Mouse (Mus musculus): ENCODE measurements around the gene Cdc34. TPM values are rescaled to one million over a fixed set of nuclear protein-coding genes. Genes with fewer than 3 reads are reported as not detected.

The Cdc34 gene
- total RNA-seq (2021): 10 to 100 TPM; 80.7 to 84.8 TPM
- long read RNA-seq, experiment 1, transcript Cdc34-201 (5 exons, 1,266 nt): major isoform, 29 of 76 reads
- long read RNA-seq, experiment 1, partial matches to known transcripts: 36 of 76 reads
- long read RNA-seq, experiment 1, other reads (novel, unspliced or antisense): 3 of 76 reads
- long read RNA-seq, experiment 2, transcript Cdc34-201 (5 exons, 1,266 nt): major isoform, 14 of 39 reads
- long read RNA-seq, experiment 2, transcript Cdc34-205 (5 exons, 979 nt): minor isoform, 6 of 39 reads
- long read RNA-seq, experiment 2, partial matches to known transcripts: 18 of 39 reads
- long read RNA-seq, experiment 2, other reads (novel, unspliced or antisense): 0 of 39 reads

DNA sequence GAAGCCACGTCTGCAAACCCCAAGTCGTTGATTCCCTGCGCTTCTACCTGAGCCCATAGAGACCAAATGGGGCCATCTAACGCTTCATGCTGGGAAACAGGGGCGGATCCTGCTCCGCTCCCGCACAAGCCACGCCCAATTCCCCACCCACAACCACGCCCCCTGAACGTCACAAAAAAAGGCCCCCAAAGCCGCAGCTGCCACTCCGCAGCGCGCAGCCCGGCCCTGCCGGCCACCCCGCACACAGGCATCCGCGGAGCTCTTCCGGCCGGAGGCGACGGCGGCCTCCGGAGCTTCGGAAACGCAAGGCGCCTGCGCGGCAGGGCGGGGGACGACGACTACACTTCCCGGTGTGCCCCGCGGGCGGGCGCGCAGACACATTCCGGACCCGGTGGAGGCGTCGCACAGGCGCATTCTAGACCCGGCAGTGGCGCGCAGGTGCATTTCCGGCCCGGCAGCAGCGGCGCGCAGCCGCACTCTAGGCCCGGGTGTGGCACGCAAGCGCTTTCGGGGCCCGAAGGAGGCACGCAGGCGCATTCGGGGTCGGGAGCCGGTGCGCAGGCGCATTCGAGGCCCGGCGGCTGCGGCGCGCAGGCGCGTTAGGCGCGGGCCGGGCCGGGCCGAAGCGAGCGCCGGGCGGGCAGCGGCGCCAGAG lies at the start of gene Cdc34:
Cdc34 (plus strand) TSS at position 605 of the 655 bp plus-strand sequence.
- intact Hi-C loops (cut with DNase I): loop anchor here (1.0 kb wide), 1 partner anchor 12 kb away; the partner anchor contains the start of gene Tpgs1
- Histone ChIP-seq H3K4me3 (peak within 1 kb of the TSS; percentile 63), H3K27ac (peak within 1 kb of the TSS; percentile 85)
- TF ChIP-seq CTCF (IDR thresholded peaks at IDR 0.05): peak; percentile 41
- DNase-seq (ENCODE audit: extremely low spot score in 1 of 2, low spot score in 2 of 2): peak; percentile 99 to 100

DNA sequence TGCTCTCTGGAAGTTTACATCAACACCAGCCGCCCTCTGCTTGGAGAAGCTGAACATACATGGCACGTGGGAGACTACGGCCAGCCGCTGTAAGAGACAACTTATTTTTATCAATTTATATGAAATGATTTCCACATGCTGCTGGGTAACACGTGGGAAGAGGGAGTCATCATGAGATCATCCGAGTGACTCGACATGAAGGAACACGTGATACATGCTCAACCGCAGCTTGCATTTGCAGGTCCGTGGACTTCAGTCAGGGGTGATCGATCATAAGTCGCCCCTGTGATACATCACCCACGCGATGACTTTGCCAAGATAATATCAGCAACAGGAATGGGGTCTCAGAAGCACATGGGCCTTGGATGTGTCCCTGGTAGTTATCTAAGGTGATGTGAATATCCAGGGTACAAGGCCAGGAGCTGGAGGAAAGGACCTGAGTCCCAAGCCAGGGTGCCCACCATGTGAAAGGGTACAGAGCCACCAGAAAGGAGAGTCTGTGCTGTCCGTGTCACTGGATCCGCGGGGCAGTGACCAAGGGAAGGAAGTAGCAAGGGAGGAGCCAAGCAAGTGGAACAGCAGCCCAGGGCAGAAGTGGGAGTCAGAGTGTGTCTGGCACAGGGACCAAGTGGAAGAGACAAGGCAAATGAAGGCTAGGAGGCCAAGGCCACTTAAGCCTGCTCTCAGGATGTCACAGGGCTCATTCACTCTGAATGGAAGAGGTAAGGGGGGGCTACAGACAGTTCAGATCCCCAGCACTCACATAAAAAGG lies 48.8 kb upstream of the Cdc34 start:
- H3K27ac ChIP-seq: no peak overlapping the region; the same call in 1 of the 2 replicates
- DNase-seq (ENCODE audit: extremely low spot score in 1 of 2, low spot score in 2 of 2): no peak

DNA sequence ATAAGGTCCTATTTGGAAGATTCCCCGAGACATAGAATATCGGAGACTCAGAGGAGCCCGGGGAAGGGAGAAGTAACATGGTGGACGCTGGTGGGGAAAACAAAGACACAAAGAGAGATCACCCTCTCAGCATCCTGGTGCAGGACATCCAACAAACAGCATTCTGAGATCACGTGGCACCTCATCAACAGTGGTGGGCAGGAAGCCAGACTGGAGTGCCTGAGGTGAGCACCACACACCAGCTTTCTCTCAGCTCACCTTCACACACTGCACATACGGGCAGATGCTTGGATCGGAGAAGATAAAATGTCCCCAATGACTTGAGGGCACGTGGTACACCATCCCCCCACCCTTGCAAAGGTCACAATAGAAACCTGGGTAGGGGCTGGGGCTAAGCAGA lies 45.7 kb upstream of the Cdc34 start:
- intact Hi-C loops (cut with DNase I): no loop called here
- peak overlapping the region; percentile 97; the same call in 1 of the 2 replicates for H3K27ac ChIP-seq
- TF ChIP-seq CTCF (IDR thresholded peaks at IDR 0.05): no peak
- DNase-seq (ENCODE audit: extremely low spot score in 1 of 2, low spot score in 2 of 2): no peak
- peak overlapping the region; percentile 85 for H3K4me3 ChIP-seq

More for the DNA sequence above, 48.8 kb upstream of the Cdc34 start:
- no peak for TF ChIP-seq CTCF (IDR thresholded peaks at IDR 0.05)
- intact Hi-C loops (cut with DNase I): no loop called here
- H3K4me3 ChIP-seq: no peak overlapping the region

GRCm38 (mm10) chr10:79637128-79638110 lies 44.6 kb upstream of the Cdc34 start, which contains the start of gene Shc2:
Shc2 (minus strand) TSS chr10:79637918.
- intact Hi-C loops (cut with DNase I): loop anchor here (1.0 kb wide), 1 partner anchor 40 kb away; no protein-coding TSS in a partner anchor
- TF ChIP-seq CTCF (IDR thresholded peaks at IDR 0.05): no peak
- peak within 1 kb of the TSS; percentile 85 for H3K4me3 ChIP-seq
- H3K27ac ChIP-seq: peak within 1 kb of the TSS; percentile 97
- DNase-seq (ENCODE audit: extremely low spot score in 1 of 2, low spot score in 2 of 2): peak; percentile 84 to 87

DNA sequence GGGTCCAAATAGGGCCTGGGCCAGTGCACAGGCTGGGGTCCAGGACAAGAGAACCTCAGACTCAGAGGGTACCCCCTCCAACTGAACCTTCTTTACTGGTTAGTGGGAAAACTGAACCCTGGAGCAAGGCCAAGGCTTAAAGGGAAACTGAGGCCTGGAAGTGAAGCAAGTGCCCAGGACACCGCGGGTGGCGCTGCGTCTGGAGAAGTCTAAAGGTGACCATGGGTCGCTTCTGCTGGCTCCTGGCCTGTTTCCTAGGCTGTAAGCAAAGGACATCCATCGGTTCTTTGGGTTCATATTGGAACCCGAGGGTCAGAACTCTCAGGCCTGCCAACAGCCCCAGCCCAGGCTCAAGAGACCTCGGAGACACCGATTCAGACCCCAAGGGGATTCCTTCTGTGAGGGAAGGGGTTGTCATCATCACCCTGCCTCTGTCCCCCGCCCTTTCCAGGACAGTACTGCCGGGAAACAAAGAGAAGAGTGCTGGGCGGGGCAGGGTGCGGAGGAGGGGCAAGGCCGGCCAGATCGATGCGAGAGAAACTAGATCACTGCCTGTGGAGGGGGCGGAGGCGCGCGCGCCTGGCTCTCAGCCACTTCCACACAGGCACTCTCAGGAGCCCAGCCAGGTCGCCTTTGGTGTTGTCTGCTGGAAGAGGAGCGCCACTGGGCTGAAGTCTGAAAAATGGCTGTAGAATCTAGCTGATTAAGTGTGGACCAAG lies 43.4 kb upstream of the Cdc34 start:
- TF ChIP-seq CTCF (IDR thresholded peaks at IDR 0.05): no peak
- DNase-seq (ENCODE audit: extremely low spot score in 1 of 2, low spot score in 2 of 2): peak; percentile 71 to 72
- intact Hi-C loops (cut with DNase I): no loop called here
- Histone ChIP-seq H3K4me3 (peak overlapping the region; percentile 85), H3K27ac (peak overlapping the region; percentile 97)

DNA sequence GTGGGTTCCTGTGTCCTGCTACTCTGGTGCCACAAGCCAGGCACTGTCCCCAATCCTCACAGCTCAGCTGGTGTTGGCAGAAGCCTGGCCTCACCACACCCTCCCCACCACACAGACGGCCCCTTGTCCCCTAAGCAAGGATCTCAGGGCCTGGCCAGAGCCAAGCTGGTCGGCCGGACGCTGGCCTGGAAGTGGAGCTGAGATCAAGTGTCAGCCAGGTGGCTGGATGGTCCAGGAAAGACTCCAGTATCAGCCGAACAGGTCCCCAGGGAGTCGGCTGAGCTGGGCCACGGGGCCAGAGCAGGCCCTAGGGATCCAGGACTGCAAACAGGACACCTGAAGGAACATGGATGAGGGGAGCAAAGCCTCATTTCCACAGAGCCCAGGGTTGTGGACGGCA lies 36.3 kb upstream of the Cdc34 start, which contains the start of gene Odf3l2:
Odf3l2 (minus strand) TSS at position 28 of the 400 bp plus-strand sequence.
- no peak for TF ChIP-seq CTCF (IDR thresholded peaks at IDR 0.05)
- Histone ChIP-seq H3K4me3 (no peak within 1 kb of the TSS), H3K27ac (no peak within 1 kb of the TSS)
- DNase-seq (ENCODE audit: extremely low spot score in 1 of 2, low spot score in 2 of 2): no peak
- intact Hi-C loops (cut with DNase I): no loop called here

DNA sequence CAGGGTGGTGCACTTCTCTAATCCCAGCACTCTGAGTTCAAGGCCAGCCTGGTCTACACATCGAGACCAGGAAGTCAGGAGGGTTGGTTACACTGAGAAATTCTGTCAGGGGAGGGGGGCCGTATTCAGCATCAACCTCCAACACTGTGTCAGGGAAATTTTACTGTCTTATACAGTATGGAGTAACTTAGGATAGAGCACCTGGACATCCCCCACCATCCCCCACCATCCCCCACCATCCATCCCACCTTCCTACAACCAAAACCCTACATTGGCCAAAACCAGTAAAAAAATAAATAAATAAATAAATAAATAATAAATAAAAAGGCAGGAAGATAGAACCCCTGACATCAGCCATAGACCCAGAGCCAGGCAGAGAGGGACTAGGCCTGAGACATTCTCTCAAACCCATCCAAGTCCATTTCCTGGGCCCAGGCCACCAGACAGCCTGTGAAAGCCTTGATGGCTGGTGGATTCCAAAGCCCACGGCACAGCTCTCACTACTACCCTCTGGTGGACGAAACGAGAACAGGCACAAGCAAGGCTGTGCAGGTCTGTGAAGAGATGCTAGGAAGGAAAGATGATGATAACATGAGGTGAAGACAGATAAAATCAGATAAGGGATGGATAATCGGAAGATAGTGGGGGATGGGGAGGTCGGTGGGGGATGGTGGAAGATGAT lies 32.8 kb upstream of the Cdc34 start:
- DNase-seq (ENCODE audit: extremely low spot score in 1 of 2, low spot score in 2 of 2): peak; percentile 72 to 87
- intact Hi-C loops (cut with DNase I): loop anchor here (1.0 kb wide), 1 partner anchor 54 kb away; no protein-coding TSS in a partner anchor
- peak; percentile 90 for TF ChIP-seq CTCF (IDR thresholded peaks at IDR 0.05)
- Histone ChIP-seq H3K27ac (no peak overlapping the region), H3K4me3 (no peak overlapping the region)

GRCm38 (mm10) chr10:79652789-79653188 lies 29.2 kb upstream of the Cdc34 start:
- TF ChIP-seq CTCF (IDR thresholded peaks at IDR 0.05): no peak
- no peak overlapping the region for H3K27ac ChIP-seq
- DNase-seq (ENCODE audit: extremely low spot score in 1 of 2, low spot score in 2 of 2): no peak
- intact Hi-C loops (cut with DNase I): no loop called here
- no peak overlapping the region for H3K4me3 ChIP-seq

DNA sequence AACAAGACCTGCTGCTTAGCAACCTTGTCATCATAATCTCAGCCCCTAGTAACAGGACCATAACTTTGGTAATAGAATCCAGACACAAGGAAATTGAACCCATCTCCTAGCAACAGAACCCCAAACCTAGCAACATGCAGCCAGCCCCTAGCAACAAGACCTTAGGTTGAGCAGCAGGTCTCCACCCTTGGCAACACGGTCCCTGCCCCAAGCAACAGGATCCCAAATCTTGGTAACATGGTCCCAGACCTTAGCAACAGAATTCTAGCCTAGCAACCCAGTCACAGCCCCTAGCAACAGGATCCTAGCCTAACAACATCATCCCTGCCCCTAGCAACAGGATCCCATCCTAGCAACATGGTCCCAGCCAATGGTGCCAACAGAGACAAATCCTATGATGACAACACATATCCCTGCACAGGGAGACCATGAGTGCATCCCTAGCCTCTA lies 27.0 kb upstream of the Cdc34 start:
- Histone ChIP-seq H3K27ac (peak overlapping the region; percentile 33), H3K4me3 (no peak overlapping the region)
- DNase-seq (ENCODE audit: extremely low spot score in 1 of 2, low spot score in 2 of 2): peak in 1 of 2 experiments; percentile 56
- TF ChIP-seq CTCF (IDR thresholded peaks at IDR 0.05): no peak
- intact Hi-C loops (cut with DNase I): no loop called here
